Comparison of ENCODE assay signal across 8 mouse cellular contexts in genomic region chr11:72265483-72265882, GRCm38 (mm10). TPM values are rescaled to one million over a fixed set of nuclear protein-coding genes. Genes with fewer than 3 reads are reported as not detected.
A peak's percentile ranks its signal among the peaks of the same experiment; 100 is the strongest.
DNase-seq lines count a peak whose midpoint lies in the region; ATAC-seq and TF ChIP-seq lines count a peak whose summit lies in the region.

No protein-coding gene starts in this region.

- no peak for TF ChIP-seq CTCF in kidney, postnatal 0 days (IDR thresholded peaks at IDR 0.05; ENCODE audit: low read depth)

- DNase-seq in kidney, postnatal 0 days (ENCODE audit: low spot score) = no peak
- no peak for DNase-seq in kidney, adult 8-10 months
- peak; percentile 9 for DNase-seq in cerebellum, adult 9-10 months
- peak; percentile 48 to 53 for DNase-seq in frontal cortex, postnatal 10 days (ENCODE audit: low spot score in 2 of 2)
- peak; percentile 46 to 67 for DNase-seq in layer of hippocampus, postnatal 14 days (ENCODE audit: low spot score in 2 of 2)
- no peak for DNase-seq in lung, postnatal 14 days

- H3K9ac ChIP-seq in kidney, postnatal 0 days (ENCODE audit: low read depth, low read length) = no peak overlapping the region
- no peak overlapping the region for H3K9ac ChIP-seq in neural tube, embryonic 15.5 days (replicated peaks)

- WGBS in kidney, postnatal 0 days = 8% methylated on average over 11 of the region's 11 CpGs
- WGBS in neural tube, embryonic 15.5 days = 6% methylated on average over 11 of the region's 11 CpGs

- no peaks in the 10 kb centered on the region for H3K9me3 ChIP-seq in kidney, postnatal 0 days (replicated peaks; ENCODE audit: low read length)
- H3K9me3 ChIP-seq in neural tube, embryonic 15.5 days (replicated peaks) = no peaks in the 10 kb centered on the region

- 0 out of 2 replicates have a peak overlapping the region, but pooled peaks have one; percentile 35 for H3K4me3 ChIP-seq in kidney, postnatal 0 days (replicated peaks; ENCODE audit: low read depth, low read length)
- H3K4me3 ChIP-seq in neural tube, embryonic 15.5 days (replicated peaks) = no peak overlapping the region; the same call in 1 of the 2 replicates

- ATAC-seq in kidney, postnatal 0 days (replicated peaks; ENCODE audit: low FRiP score, low read depth) = no peak
- peak; percentile 63 for ATAC-seq in neural tube, embryonic 15.5 days (ENCODE audit: low FRiP score)
- no peak for ATAC-seq in megakaryocyte-erythroid progenitor cell, adult 5-6 weeks (replicated peaks; ENCODE audit: low FRiP score, low TSS enrichment, poor library complexity, severe bottlenecking)

- H3K27ac ChIP-seq in kidney, postnatal 0 days = no peak overlapping the region
- no peak overlapping the region for H3K27ac ChIP-seq in neural tube, embryonic 15.5 days (replicated peaks)

- no peak overlapping the region for H3K4me2 ChIP-seq in kidney, postnatal 0 days (ENCODE audit: low read length)
- H3K4me2 ChIP-seq in neural tube, embryonic 15.5 days = peak overlapping the region; percentile 93

- peaks cover 7% of the 10 kb centered on the region; the same call in 1 of the 2 replicates for H3K4me1 ChIP-seq in kidney, postnatal 0 days (replicated peaks; ENCODE audit: insufficient read depth, low read length)
- peaks cover 23% of the 10 kb centered on the region for H3K4me1 ChIP-seq in neural tube, embryonic 15.5 days

- H3K36me3 ChIP-seq in kidney, postnatal 0 days (ENCODE audit: insufficient read depth, low read length) = no peaks in the 10 kb centered on the region
- no peaks in the 10 kb centered on the region for H3K36me3 ChIP-seq in neural tube, embryonic 15.5 days

- peaks cover 18% of the 10 kb centered on the region for H3K27me3 ChIP-seq in kidney, postnatal 0 days (ENCODE audit: insufficient read depth, low read length)
- H3K27me3 ChIP-seq in neural tube, embryonic 15.5 days (replicated peaks) = peaks cover 30% of the 10 kb centered on the region

RNA-seq across cellular contexts. Expression of gene Slc13a5, which starts 1.5 kb away (rescaled TPM):
- polyA plus RNA-seq in kidney, postnatal 0 days (2015; fragmentation: Nextera tagmentation; extraction: Ambion mirVana) = 0.04 and 0.10 TPM in 2 replicates
- total RNA-seq in layer of hippocampus, postnatal 14 days (2021) = 10 to 100 TPM; 12.4 to 13.4 TPM
- 1.8 TPM in 2 replicates for polyA plus RNA-seq in neural tube, embryonic 15.5 days (2015; fragmentation: Nextera tagmentation; extraction: Ambion mirVana)
- not detected in 2 replicates for total RNA-seq in megakaryocyte-erythroid progenitor cell, adult 5-6 weeks (2014; fragmentation: Nextera tagmentation)
- total RNA-seq in megakaryocyte-erythroid progenitor cell, adult 5-6 weeks (2017) = not detected in 2 replicates

RNA-seq across cellular contexts. Expression of gene Xaf1, which starts 35.9 kb away (rescaled TPM):
- 25.0 and 28.3 TPM in 2 replicates for polyA plus RNA-seq in kidney, postnatal 0 days (2015; fragmentation: Nextera tagmentation; extraction: Ambion mirVana)
- total RNA-seq in layer of hippocampus, postnatal 14 days (2021) = 1 to 10 TPM; 2.4 to 2.9 TPM
- 3.0 and 10.6 TPM in 2 replicates for polyA plus RNA-seq in neural tube, embryonic 15.5 days (2015; fragmentation: Nextera tagmentation; extraction: Ambion mirVana)
- total RNA-seq in megakaryocyte-erythroid progenitor cell, adult 5-6 weeks (2014; fragmentation: Nextera tagmentation) = 11.1 and 27.1 TPM in 2 replicates
- 10.1 and 11.1 TPM in 2 replicates for total RNA-seq in megakaryocyte-erythroid progenitor cell, adult 5-6 weeks (2017)

RNA-seq across cellular contexts. Expression of gene Fbxo39, which starts 48.8 kb away (rescaled TPM):
- polyA plus RNA-seq in kidney, postnatal 0 days (2015; fragmentation: Nextera tagmentation; extraction: Ambion mirVana) = not detected in 2 replicates
- total RNA-seq in layer of hippocampus, postnatal 14 days (2021) = not detected
- not detected in 2 replicates for polyA plus RNA-seq in neural tube, embryonic 15.5 days (2015; fragmentation: Nextera tagmentation; extraction: Ambion mirVana)
- total RNA-seq in megakaryocyte-erythroid progenitor cell, adult 5-6 weeks (2014; fragmentation: Nextera tagmentation) = not detected in 2 replicates
- total RNA-seq in megakaryocyte-erythroid progenitor cell, adult 5-6 weeks (2017) = not detected in 2 replicates

RNA-seq across cellular contexts. Expression of gene Med31, which starts 50.1 kb away (rescaled TPM):
- 47.5 and 49.2 TPM in 2 replicates for polyA plus RNA-seq in kidney, postnatal 0 days (2015; fragmentation: Nextera tagmentation; extraction: Ambion mirVana)
- 10 to 100 TPM; 14.7 to 14.8 TPM for total RNA-seq in layer of hippocampus, postnatal 14 days (2021)
- 49.5 and 55.3 TPM in 2 replicates for polyA plus RNA-seq in neural tube, embryonic 15.5 days (2015; fragmentation: Nextera tagmentation; extraction: Ambion mirVana)
- total RNA-seq in megakaryocyte-erythroid progenitor cell, adult 5-6 weeks (2014; fragmentation: Nextera tagmentation) = 7.8 and 15.3 TPM in 2 replicates
- 8.9 and 18.9 TPM in 2 replicates for total RNA-seq in megakaryocyte-erythroid progenitor cell, adult 5-6 weeks (2017)

RNA-seq across cellular contexts. Expression of gene Txndc17, which starts 58.1 kb away (rescaled TPM):
- 260 and 268 TPM in 2 replicates for polyA plus RNA-seq in kidney, postnatal 0 days (2015; fragmentation: Nextera tagmentation; extraction: Ambion mirVana)
- 10 to 100 TPM; 38.1 to 44.3 TPM for total RNA-seq in layer of hippocampus, postnatal 14 days (2021)
- 162 and 174 TPM in 2 replicates for polyA plus RNA-seq in neural tube, embryonic 15.5 days (2015; fragmentation: Nextera tagmentation; extraction: Ambion mirVana)
- 78.7 and 97.1 TPM in 2 replicates for total RNA-seq in megakaryocyte-erythroid progenitor cell, adult 5-6 weeks (2014; fragmentation: Nextera tagmentation)
- 40.0 and 46.5 TPM in 2 replicates for total RNA-seq in megakaryocyte-erythroid progenitor cell, adult 5-6 weeks (2017)

Comparison
In these comparisons a context has a peak if more than half of its experiments do, and no peak if none do; other contexts are left out.
1. DNase-seq: peak in cerebellum, adult 9-10 months (single experiment), frontal cortex, postnatal 10 days (2 of 2) and layer of hippocampus, postnatal 14 days (2 of 2); none in kidney, postnatal 0 days (single experiment), kidney, adult 8-10 months (0 of 2) and lung, postnatal 14 days (single experiment).
2. RNA of gene Slc13a5, which starts 1.5 kb away (total RNA-seq): 12.4 to 13.4 TPM in layer of hippocampus, postnatal 14 days; not detected in megakaryocyte-erythroid progenitor cell, adult 5-6 weeks; every median in the first group is over 10 times any median in the second.